Mouse (Mus musculus) kidney, embryonic 14.5 days (tissue): ENCODE results near the gene Tmed6. TPM values are rescaled to one million over a fixed set of nuclear protein-coding genes. Genes with fewer than 3 reads are reported as not detected.

Experiments
- ATAC-seq: fragments of 200-750 bp; cut with Nextera tagmentation; 2 replicates; pipeline ENCODE4 v1.8.0; 2017; ENCODE audit warnings: moderate number of reproducible peaks, mild to moderate bottlenecking, moderate TSS enrichment, moderate library complexity; ENCODE audit not compliant: low FRiP score, low TSS enrichment
- H3K27ac ChIP-seq: fragments of 300-500 bp; sonication (generic); 2 replicates; pipeline ENCODE4 v1.5.1; 2014; ENCODE audit warnings: low read depth, mild to moderate bottlenecking, low read length, moderate library complexity, mixed read lengths
- H3K27me3 ChIP-seq: fragments of 300-500 bp; sonication (generic); 2 replicates; pipeline ENCODE4 v1.6.1; 2014; ENCODE audit warnings: mild to moderate bottlenecking, low read length; ENCODE audit not compliant: control insufficient read depth, insufficient read depth
- H3K36me3 ChIP-seq: fragments of 300-500 bp; sonication (generic); 2 replicates; pipeline ENCODE4 v1.6.1; 2014; ENCODE audit warnings: low read length, mixed read lengths; ENCODE audit not compliant: control insufficient read depth, insufficient read depth
- H3K4me1 ChIP-seq: fragments of 300-500 bp; sonication (generic); 2 replicates; pipeline ENCODE4 v1.6.1; 2014; ENCODE audit warnings: low read length, mixed read lengths; ENCODE audit not compliant: control insufficient read depth, insufficient read depth
- H3K4me2 ChIP-seq: fragments of 300-500 bp; sonication (generic); replicated peaks from 2 replicates; pipeline ENCODE4 v1.6.1; 2014; ENCODE audit warnings: low read depth, mild to moderate bottlenecking, low read length
- H3K4me3 ChIP-seq: fragments of 300-500 bp; sonication (generic); 2 replicates; pipeline ENCODE4 v1.5.1; 2014; ENCODE audit warnings: mild to moderate bottlenecking, low read length
- H3K9ac ChIP-seq: fragments of 300-500 bp; sonication (generic); 2 replicates; pipeline ENCODE4 v1.6.1; 2014; ENCODE audit warnings: low read depth, mild to moderate bottlenecking, low read length, moderate library complexity
- H3K9me3 ChIP-seq: fragments of 300-500 bp; sonication (generic); 2 replicates; pipeline ENCODE4 v1.6.1; 2016; ENCODE audit warnings: low read length; ENCODE audit not compliant: control insufficient read depth
- WGBS: fragments of 180-500 bp; shearing (Covaris S2); extraction: QIAGEN DNeasy Blood & Tissue Kit; methylation state at CpG from one replicate; pipeline ENCODE4 v1.1.7; 2014; 5-methylcytosine and 5-hydroxymethylcytosine counted together
- microRNA-seq: library from miRNA; unstranded; fragments of <30 nt; microRNA quantifications from one replicate; pipeline ENCODE4, GENCODE M21; 2016
- polyA plus RNA-seq: library from polyadenylated mRNA; unstranded; fragments of >200 nt; fragmentation: Nextera tagmentation; extraction: Ambion mirVana; gene quantifications from 2 replicates; pipeline ENCODE4 v1.2.1, GENCODE M21; 2014

Gene Tmed6
- polyA plus RNA-seq, 1 experiment from 2014 or later: 22.5 TPM

GRCm38 (mm10) chr8:107030650-107031576 is 34.5 kb downstream of the Tmed6 start, which contains the start of gene Vps4a:
TSS of gene Vps4a (plus strand) at chr8:107031222.
- Histone ChIP-seq H3K27me3 (no peaks in the 10 kb centered on the region), H3K36me3 (no peaks in the 10 kb centered on the region), H3K9ac (peak within 1 kb of the TSS; percentile 95), H3K4me2 (peak within 1 kb of the TSS; percentile 82), H3K9me3 (no peaks in the 10 kb centered on the region), H3K4me3 (peak within 1 kb of the TSS; percentile 94), H3K27ac (peak within 1 kb of the TSS; percentile 70), H3K4me1 (peaks cover 7% of the 10 kb centered on the region; the same call in 1 of the 2 replicates)
- WGBS: 4% methylated on average over 66 of the region's 66 CpGs
- ATAC-seq: peak; percentile 96

DNA sequence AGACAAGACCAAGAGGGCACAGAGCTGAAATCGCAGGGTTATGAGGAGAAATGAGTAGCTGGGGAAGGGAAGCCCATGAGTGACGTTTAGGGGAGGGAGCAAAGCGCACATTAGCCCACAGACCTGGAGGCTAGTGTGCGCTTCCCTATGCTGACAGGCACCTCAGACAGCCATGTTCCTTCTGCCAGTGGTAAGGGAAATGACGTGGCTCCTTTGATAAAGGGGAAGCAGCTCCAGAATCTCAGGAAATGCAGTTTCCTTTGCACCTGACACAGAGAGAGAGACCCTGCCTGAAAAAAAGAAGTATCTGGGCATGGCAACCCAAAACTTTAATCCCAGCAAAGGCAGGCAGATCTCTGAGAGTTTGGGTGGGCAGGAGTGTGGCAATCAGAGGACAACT is 35.4 kb downstream of the Tmed6 start:
- 71% methylated on average over 5 of the region's 5 CpGs for WGBS

DNA sequence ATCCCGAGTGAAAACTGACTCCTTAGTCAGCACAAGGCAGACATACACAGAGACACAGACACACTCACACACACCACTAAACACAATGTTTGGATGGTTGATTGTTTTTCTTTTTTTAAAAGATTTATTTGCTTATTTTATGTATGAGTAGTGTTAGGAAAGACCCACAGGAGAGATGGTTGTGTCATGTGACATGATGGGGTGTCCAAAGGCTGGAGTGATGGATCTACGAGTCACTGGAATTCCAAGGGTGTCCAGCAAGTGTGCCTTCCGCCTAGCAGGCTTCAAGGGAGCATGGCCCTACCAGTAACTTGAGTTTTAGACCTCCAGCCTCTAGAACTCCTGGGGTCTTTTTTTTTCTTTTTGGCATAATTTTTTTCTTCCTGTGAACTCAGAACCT is 36.1 kb downstream of the Tmed6 start:
- Histone ChIP-seq H3K4me2 (no peak overlapping the region), H3K36me3 (no peaks in the 10 kb centered on the region), H3K27me3 (no peaks in the 10 kb centered on the region), H3K4me1 (peaks cover 7% of the 10 kb centered on the region; the same call in 1 of the 2 replicates), H3K9me3 (no peaks in the 10 kb centered on the region), H3K4me3 (no peak overlapping the region), H3K9ac (no peak overlapping the region), H3K27ac (no peak overlapping the region)
- WGBS: 82% methylated on average over 3 of the region's 3 CpGs
- ATAC-seq: no peak

More for the DNA sequence above, 35.4 kb downstream of the Tmed6 start:
- no peaks in the 10 kb centered on the region for H3K36me3 ChIP-seq
- no peaks in the 10 kb centered on the region for H3K27me3 ChIP-seq
- H3K9ac ChIP-seq: no peak overlapping the region
- H3K4me1 ChIP-seq: peaks cover 7% of the 10 kb centered on the region; the same call in 1 of the 2 replicates
- no peak overlapping the region for H3K27ac ChIP-seq
- no peak overlapping the region for H3K4me3 ChIP-seq
- ATAC-seq: no peak
- H3K4me2 ChIP-seq: no peak overlapping the region
- no peaks in the 10 kb centered on the region for H3K9me3 ChIP-seq

DNA sequence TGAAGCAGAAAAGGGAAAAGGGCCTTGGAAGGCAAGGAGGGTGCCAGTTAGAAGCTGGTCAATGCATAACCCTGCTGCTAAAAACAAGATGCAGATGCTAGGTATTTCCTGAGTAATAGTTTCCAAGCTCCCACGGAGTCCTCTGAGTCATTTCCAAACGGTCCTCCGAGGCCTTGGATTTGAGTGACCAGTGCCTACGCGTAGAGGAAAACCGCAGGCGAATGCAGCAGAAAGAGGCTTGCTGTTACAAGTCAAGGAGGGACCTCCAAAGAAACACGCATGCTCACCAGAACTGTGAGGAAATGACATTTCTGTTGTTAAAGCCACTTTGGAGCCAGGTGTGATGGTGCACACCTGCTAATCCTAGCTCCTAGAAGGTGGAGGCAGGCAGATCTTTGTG is 42.0 kb downstream of the Tmed6 start:
- H3K36me3 ChIP-seq: no peaks in the 10 kb centered on the region
- 88% methylated on average over 8 of the region's 8 CpGs for WGBS
- H3K9ac ChIP-seq: no peak overlapping the region
- ATAC-seq: no peak
- H3K4me2 ChIP-seq: no peak overlapping the region
- no peaks in the 10 kb centered on the region for H3K4me1 ChIP-seq
- no peaks in the 10 kb centered on the region for H3K9me3 ChIP-seq
- H3K4me3 ChIP-seq: no peak overlapping the region
- no peak overlapping the region for H3K27ac ChIP-seq
- H3K27me3 ChIP-seq: no peaks in the 10 kb centered on the region

DNA sequence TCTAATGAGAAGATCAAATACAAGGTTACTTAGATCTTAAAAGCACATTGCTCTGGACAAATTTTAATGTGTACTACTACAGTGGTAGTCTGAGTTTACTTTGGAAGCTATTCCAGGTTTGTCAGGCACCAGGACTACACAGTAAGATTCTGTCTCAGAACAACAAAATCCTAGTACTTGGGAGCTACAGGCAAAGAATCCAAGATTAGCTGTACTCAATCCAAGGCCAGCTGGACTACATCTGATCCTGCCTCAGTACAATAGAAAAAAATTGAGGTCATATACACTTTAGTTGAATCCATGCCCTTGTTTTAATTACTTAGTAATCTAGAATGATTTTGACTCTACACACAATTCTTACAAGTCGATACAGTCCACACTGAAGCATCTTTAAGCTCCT is 50.5 kb downstream of the Tmed6 start:
- Histone ChIP-seq H3K27me3 (no peaks in the 10 kb centered on the region), H3K9ac (no peak overlapping the region), H3K27ac (no peak overlapping the region), H3K9me3 (no peaks in the 10 kb centered on the region), H3K4me2 (no peak overlapping the region), H3K4me1 (no peaks in the 10 kb centered on the region), H3K4me3 (no peak overlapping the region), H3K36me3 (peaks cover 23% of the 10 kb centered on the region)
- ATAC-seq: no peak
- WGBS: 91% methylated on average over 1 of the region's 1 CpGs

- Histone ChIP-seq H3K27ac (no peak overlapping the region), H3K9me3 (no peaks in the 10 kb centered on the region), H3K27me3 (no peaks in the 10 kb centered on the region), H3K36me3 (peaks cover 28% of the 10 kb centered on the region), H3K4me3 (no peak overlapping the region), H3K4me1 (no peaks in the 10 kb centered on the region), H3K9ac (no peak overlapping the region), H3K4me2 (no peak overlapping the region)
- ATAC-seq: no peak
- WGBS: 84% methylated on average over 2 of the region's 2 CpGs
These were observed 52.8 kb downstream of the Tmed6 start for GRCm38 (mm10) chr8:107012666-107013065.

Small RNA genes lying within 50 kb of the gene (microRNA-seq; reads per million reads assigned to microRNA genes)
- 1.3 reads per million for gene Mir7075

Other genes with a start within 250 kb of the Tmed6 start
- gene Has3, start 195.4 kb downstream of the Tmed6 start, polyA plus RNA-seq: 1.2 and 1.3 TPM in 2 replicates
- gene Utp4, start 172.0 kb downstream of the Tmed6 start, polyA plus RNA-seq: 72.7 and 92.6 TPM in 2 replicates
- gene Sntb2, start 129.9 kb downstream of the Tmed6 start, polyA plus RNA-seq: 18.7 and 19.4 TPM in 2 replicates
- 57.2 and 62.9 TPM in 2 replicates for gene Vps4a, start 34.4 kb downstream of the Tmed6 start, polyA plus RNA-seq
- 48.9 and 62.0 TPM in 2 replicates for gene Pdf, start 17.0 kb downstream of the Tmed6 start, polyA plus RNA-seq
- 32.4 and 38.8 TPM in 2 replicates for gene Cog8, start 9.0 kb downstream of the Tmed6 start, polyA plus RNA-seq
- 110 and 140 TPM in 2 replicates for gene Nip7, start 8.8 kb downstream of the Tmed6 start, polyA plus RNA-seq
- gene Terf2, start 30.9 kb upstream of the Tmed6 start, polyA plus RNA-seq: 15.8 and 19.2 TPM in 2 replicates
- gene Cyb5b, start 85.0 kb upstream of the Tmed6 start, polyA plus RNA-seq: 67.0 and 152 TPM in 2 replicates
- 30.1 and 33.9 TPM in 2 replicates for gene Nfat5, start 227.8 kb upstream of the Tmed6 start, polyA plus RNA-seq